In the genomic region with DNA sequence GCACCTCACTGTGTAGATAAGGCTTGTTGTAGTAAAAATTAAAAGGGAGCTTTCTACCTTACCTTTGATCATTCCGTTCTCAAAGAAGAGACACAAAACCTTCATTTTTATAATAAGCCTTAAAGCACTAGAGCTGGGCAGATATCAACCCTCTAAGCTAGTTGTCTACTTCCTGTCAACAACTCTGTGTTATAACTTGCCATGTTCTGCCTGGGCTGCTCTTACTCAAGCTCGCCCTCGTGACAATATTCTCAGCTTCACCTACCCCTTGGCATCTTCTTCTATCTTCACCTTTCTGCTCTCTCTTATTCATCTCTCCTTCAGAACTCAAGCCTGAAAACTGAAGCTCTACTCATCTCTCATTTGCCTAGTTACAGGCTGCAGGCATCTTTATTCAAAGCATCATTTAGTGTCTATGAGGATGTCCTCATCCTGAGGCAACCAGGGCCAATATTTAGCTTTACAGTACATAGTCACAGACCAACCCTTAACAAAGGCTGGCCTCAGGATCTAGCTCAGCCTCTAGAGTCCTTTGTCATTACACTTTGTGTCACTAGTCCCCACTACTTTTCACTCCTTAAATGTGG, we compare ENCODE assay signal across 19 mouse cellular contexts.
"Had no signal": no experiment of that assay in that cellular context is flagged by ENCODE, and none has a peak within 500 bp of the region (broad histone marks: within the 10 kb centered on the region; RNA-seq: fewer than 3 reads in every experiment).

No protein-coding gene starts in this region.

- H3K4me2 ChIP-seq: limb, embryonic 13.5 days; liver, embryonic 12.5 days; liver, embryonic 15.5 days; lung, embryonic 14.5 days; midbrain, embryonic 12.5 days; midbrain, embryonic 15.5 days; neural tube, embryonic 13.5 days; stomach, embryonic 15.5 days had no signal

- H3K36me3 ChIP-seq: limb, embryonic 10.5 days; limb, embryonic 13.5 days; liver, embryonic 12.5 days; liver, embryonic 15.5 days; midbrain, embryonic 12.5 days; midbrain, embryonic 15.5 days; neural tube, embryonic 13.5 days; stomach, embryonic 15.5 days had no signal

- H3K4me1 ChIP-seq: limb, embryonic 10.5 days; limb, embryonic 13.5 days; liver, embryonic 12.5 days; liver, embryonic 15.5 days; neural tube, embryonic 13.5 days; stomach, embryonic 15.5 days had no signal

- H3K27ac ChIP-seq: kidney, postnatal 0 days; limb, embryonic 10.5 days; limb, embryonic 13.5 days; liver, embryonic 12.5 days; liver, embryonic 15.5 days; macrophage; midbrain, embryonic 12.5 days; midbrain, embryonic 15.5 days; neural tube, embryonic 13.5 days; stomach, embryonic 15.5 days had no signal

- DNase-seq: kidney, postnatal 25 days; layer of hippocampus, adult 9-11 months; liver; lung, embryonic 14.5 days; retina, postnatal 1 day; right cerebral cortex, postnatal 25 days; thymus, postnatal 25 days had no signal

- H3K27me3 ChIP-seq: limb, embryonic 13.5 days; liver, embryonic 12.5 days; liver, embryonic 15.5 days; midbrain, embryonic 12.5 days; midbrain, embryonic 15.5 days; neural tube, embryonic 13.5 days; stomach, embryonic 15.5 days had no signal

- H3K4me3 ChIP-seq: layer of hippocampus, adult 2 months; limb, embryonic 10.5 days; limb, embryonic 13.5 days; liver, embryonic 12.5 days; liver, embryonic 15.5 days; midbrain, embryonic 12.5 days; midbrain, embryonic 15.5 days; neural tube, embryonic 13.5 days; stomach, embryonic 15.5 days had no signal

- H3K9ac ChIP-seq: limb, embryonic 13.5 days; liver, embryonic 12.5 days; liver, embryonic 15.5 days; lung, embryonic 14.5 days; midbrain, embryonic 12.5 days; midbrain, embryonic 15.5 days; neural tube, embryonic 13.5 days; stomach, embryonic 15.5 days had no signal

- ATAC-seq: liver, embryonic 12.5 days; lung, postnatal 0 days; midbrain, embryonic 15.5 days had no signal

- H3K9me3 ChIP-seq: limb, embryonic 10.5 days; limb, embryonic 13.5 days; liver, embryonic 12.5 days; liver, embryonic 15.5 days; midbrain, embryonic 12.5 days; midbrain, embryonic 15.5 days; neural tube, embryonic 13.5 days; stomach, embryonic 15.5 days had no signal
